ENCODE assay signal across 13 mouse cellular contexts in genomic region chr10:28811928-28812570, GRCm38 (mm10).
"Had no signal": no experiment of that assay in that cellular context is flagged by ENCODE, and none has a peak within 500 bp of the region (broad histone marks: within the 10 kb centered on the region; RNA-seq: fewer than 3 reads in every experiment).

No protein-coding gene starts in this region.

- H3K4me2 ChIP-seq: liver, embryonic 11.5 days; liver, embryonic 15.5 days; midbrain, embryonic 13.5 days had no signal

- ATAC-seq: lung, postnatal 0 days; midbrain, embryonic 13.5 days had no signal

- H3K27ac ChIP-seq: liver, embryonic 15.5 days; midbrain, embryonic 13.5 days; stomach, postnatal 0 days had no signal

- DNase-seq: kidney, adult 8-10 months; kidney, postnatal 25 days; left cerebral cortex, postnatal 4 days; lung, adult 2 months; lung, postnatal 36 days; right cerebral cortex, postnatal 14 days; thymus, adult 2 months; thymus, postnatal 25 days had no signal

- H3K36me3 ChIP-seq: liver, embryonic 15.5 days; midbrain, embryonic 13.5 days had no signal

- H3K4me3 ChIP-seq: liver, embryonic 15.5 days; midbrain, embryonic 13.5 days had no signal

- H3K4me1 ChIP-seq: liver, embryonic 15.5 days; midbrain, embryonic 13.5 days had no signal

- H3K9ac ChIP-seq: liver, embryonic 15.5 days; midbrain, embryonic 13.5 days had no signal

- H3K27me3 ChIP-seq: liver, embryonic 15.5 days; midbrain, embryonic 13.5 days had no signal

- H3K9me3 ChIP-seq: liver, embryonic 15.5 days; midbrain, embryonic 13.5 days had no signal
